Mouse (Mus musculus): ENCODE measurements around the gene Ccnb2. TPM values are rescaled to one million over a fixed set of nuclear protein-coding genes. Genes with fewer than 3 reads are reported as not detected.

Ccnb2 gene
- total and polyA plus RNA-seq, 2 experiments, result 0.17 to 0.37 TPM

DNA sequence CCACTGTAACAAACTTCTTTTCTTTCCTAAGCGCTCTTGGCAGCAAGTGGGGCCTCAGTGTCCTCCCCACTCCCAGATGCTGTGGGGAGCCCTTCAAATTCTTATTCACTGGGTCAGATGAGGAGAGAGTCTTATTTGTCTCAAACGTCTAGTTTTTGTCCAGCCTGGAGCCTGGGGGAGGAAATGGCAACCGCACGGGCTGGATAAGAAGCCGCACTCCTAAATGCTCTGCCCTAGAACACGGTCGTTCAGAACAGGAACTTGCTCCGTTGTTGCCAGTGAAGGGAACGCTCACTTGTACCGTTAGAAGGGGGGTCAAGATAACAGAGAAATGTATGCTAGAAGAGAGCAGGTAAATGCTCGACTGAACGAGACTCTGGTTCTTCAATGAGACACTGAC is 39.3 kb downstream of the Ccnb2 start:
- H3K36me3 ChIP-seq (ENCODE audit: control insufficient read depth, insufficient read depth, low read length), result peaks cover 48% of the 10 kb centered on the region
- no peaks in the 10 kb centered on the region for H3K79me2 ChIP-seq (ENCODE audit: control insufficient read depth, insufficient read depth, low read length)
- no peak for DNase-seq (ENCODE audit: extremely low read depth, low read depth, low spot score)
- no peaks in the 10 kb centered on the region for H3K27me3 ChIP-seq (ENCODE audit: control insufficient read depth, insufficient read depth, low read length)
- no peak overlapping the region for H3K27ac ChIP-seq (replicated peaks; ENCODE audit: insufficient read depth, low read depth, low read length)
- TF ChIP-seq CTCF (IDR thresholded peaks at IDR 0.05; ENCODE audit: low read depth, low read length) (no peak), POLR2A (IDR thresholded peaks at IDR 0.05; ENCODE audit: extremely low read depth, insufficient read depth, low read length) (no peak)
- 75% methylated on average over 12 of the region's 12 CpGs for WGBS
- no peak overlapping the region for H3K9ac ChIP-seq (ENCODE audit: low read depth, low read length)
- no peaks in the 10 kb centered on the region for H3K4me1 ChIP-seq (ENCODE audit: control insufficient read depth, insufficient read depth, low read length)
- no peak overlapping the region for H3K4me3 ChIP-seq (ENCODE audit: insufficient read depth, low read depth, low read length)

DNA sequence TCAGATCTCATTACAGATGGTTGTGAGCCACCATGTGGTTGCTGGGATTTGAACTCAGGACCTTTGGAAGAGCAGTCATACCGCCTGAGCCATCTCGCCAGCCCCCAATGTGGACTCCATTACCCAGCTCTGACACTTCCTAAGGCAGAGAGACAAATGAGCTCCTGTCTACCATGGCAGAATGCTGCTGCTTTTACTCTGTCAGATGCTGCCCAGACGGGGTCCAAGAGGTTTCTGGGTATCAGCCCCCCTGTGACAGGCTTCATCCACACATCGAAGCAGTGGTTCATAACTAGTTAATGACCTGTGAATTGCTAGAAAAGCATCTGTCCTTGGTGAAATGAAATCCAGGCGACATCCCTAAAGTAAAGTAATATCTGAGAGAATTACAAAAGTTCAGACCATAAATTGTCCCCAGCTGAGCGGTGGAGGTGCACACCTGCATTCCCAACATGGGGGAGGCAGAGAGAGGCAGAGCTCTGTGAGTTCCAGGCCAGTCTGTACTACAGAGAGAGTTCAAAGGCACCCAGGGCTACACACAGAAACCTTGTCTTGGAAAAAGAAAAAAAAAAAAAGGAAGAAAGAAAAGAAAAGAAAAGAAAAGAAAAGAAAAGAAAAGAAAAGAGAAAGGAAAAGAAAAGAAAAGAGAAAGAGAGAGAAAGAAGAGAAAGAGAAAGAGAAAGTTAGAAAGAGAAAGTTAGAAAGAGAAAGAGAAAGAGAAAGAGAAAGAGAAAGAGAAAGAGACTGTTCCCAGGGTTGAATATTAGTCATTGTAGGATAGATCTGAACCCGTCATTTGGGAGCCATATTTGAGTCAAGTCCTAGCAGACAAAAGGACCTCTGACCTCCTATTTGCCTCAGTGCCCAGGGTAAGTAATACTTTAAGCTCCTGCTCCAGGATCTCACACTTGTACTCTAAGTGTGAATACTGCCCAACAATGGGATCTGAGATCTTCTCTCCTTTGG is 41.6 kb downstream of the Ccnb2 start:
- no peak overlapping the region for H3K9ac ChIP-seq (ENCODE audit: low read depth, low read length)
- H3K4me3 ChIP-seq (ENCODE audit: insufficient read depth, low read depth, low read length), result no peak overlapping the region
- no peak overlapping the region for H3K27ac ChIP-seq (replicated peaks; ENCODE audit: insufficient read depth, low read depth, low read length)
- H3K4me1 ChIP-seq (ENCODE audit: control insufficient read depth, insufficient read depth, low read length), result no peaks in the 10 kb centered on the region
- TF ChIP-seq POLR2A (IDR thresholded peaks at IDR 0.05; ENCODE audit: extremely low read depth, insufficient read depth, low read length) (no peak), CTCF (IDR thresholded peaks at IDR 0.05; ENCODE audit: low read depth, low read length) (no peak)
- H3K27me3 ChIP-seq (ENCODE audit: control insufficient read depth, insufficient read depth, low read length), result no peaks in the 10 kb centered on the region
- peaks cover 46% of the 10 kb centered on the region for H3K36me3 ChIP-seq (ENCODE audit: control insufficient read depth, insufficient read depth, low read length)
- no peaks in the 10 kb centered on the region for H3K79me2 ChIP-seq (ENCODE audit: control insufficient read depth, insufficient read depth, low read length)
- WGBS, result 91% methylated on average over 7 of the region's 7 CpGs
- no peak for DNase-seq (ENCODE audit: extremely low read depth, low read depth, low spot score)

GRCm38 (mm10) chr9:70371638-70372037 is 49.7 kb downstream of the Ccnb2 start:
- Histone ChIP-seq H3K9ac (ENCODE audit: low read depth, low read length) (no peak overlapping the region), H3K4me3 (ENCODE audit: insufficient read depth, low read depth, low read length) (no peak overlapping the region), H3K4me1 (ENCODE audit: control insufficient read depth, insufficient read depth, low read length) (no peaks in the 10 kb centered on the region), H3K27me3 (ENCODE audit: control insufficient read depth, insufficient read depth, low read length) (no peaks in the 10 kb centered on the region), H3K36me3 (ENCODE audit: control insufficient read depth, insufficient read depth, low read length) (peaks cover 66% of the 10 kb centered on the region), H3K79me2 (ENCODE audit: control insufficient read depth, insufficient read depth, low read length) (no peaks in the 10 kb centered on the region), H3K27ac (replicated peaks; ENCODE audit: insufficient read depth, low read depth, low read length) (no peak overlapping the region)
- 90% methylated on average over 5 of the region's 5 CpGs for whole genome bisulfite sequencing
- DNase-seq (ENCODE audit: extremely low read depth, low read depth, low spot score), result no peak
- TF ChIP-seq POLR2A (IDR thresholded peaks at IDR 0.05; ENCODE audit: extremely low read depth, insufficient read depth, low read length), result no peak
- TF ChIP-seq CTCF (IDR thresholded peaks at IDR 0.05; ENCODE audit: low read depth, low read length), result no peak

- Histone ChIP-seq H3K4me1 (ENCODE audit: control insufficient read depth, insufficient read depth, low read length) (no peaks in the 10 kb centered on the region), H3K36me3 (ENCODE audit: control insufficient read depth, insufficient read depth, low read length) (peaks cover 75% of the 10 kb centered on the region), H3K27ac (replicated peaks; ENCODE audit: insufficient read depth, low read depth, low read length) (no peak overlapping the region), H3K4me3 (ENCODE audit: insufficient read depth, low read depth, low read length) (no peak overlapping the region), H3K9ac (ENCODE audit: low read depth, low read length) (no peak overlapping the region), H3K27me3 (ENCODE audit: control insufficient read depth, insufficient read depth, low read length) (no peaks in the 10 kb centered on the region), H3K79me2 (ENCODE audit: control insufficient read depth, insufficient read depth, low read length) (no peaks in the 10 kb centered on the region)
- WGBS, result 82% methylated on average over 6 of the region's 6 CpGs
- TF ChIP-seq CTCF (IDR thresholded peaks at IDR 0.05; ENCODE audit: low read depth, low read length), result no peak
- TF ChIP-seq POLR2A (IDR thresholded peaks at IDR 0.05; ENCODE audit: extremely low read depth, insufficient read depth, low read length), result no peak
- peak; percentile 23 for DNase-seq (ENCODE audit: extremely low read depth, low read depth, low spot score)
These were observed 54.4 kb downstream of the Ccnb2 start for GRCm38 (mm10) chr9:70366898-70367297.

DNA sequence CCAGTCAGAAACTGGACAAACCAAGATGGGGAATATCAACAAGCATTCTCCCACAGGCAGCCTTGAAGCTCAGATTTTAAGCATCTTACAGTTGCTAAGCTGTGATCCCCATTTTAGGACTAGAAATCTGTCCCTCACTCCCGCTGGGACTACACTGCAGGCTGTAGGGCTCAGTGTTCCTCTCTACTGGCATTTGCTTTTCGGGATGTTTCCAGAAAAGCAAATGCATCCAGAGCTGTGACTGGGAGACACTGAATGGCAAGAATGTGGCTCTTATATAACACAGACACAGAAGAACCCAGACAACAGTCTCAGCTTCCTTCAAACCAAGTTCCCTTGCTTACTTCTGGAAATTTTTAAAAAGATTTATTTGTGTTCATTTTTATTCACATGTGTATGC is 55.4 kb downstream of the Ccnb2 start:
- H3K79me2 ChIP-seq (ENCODE audit: control insufficient read depth, insufficient read depth, low read length), result no peaks in the 10 kb centered on the region
- no peak for DNase-seq (ENCODE audit: extremely low read depth, low read depth, low spot score)
- no peak overlapping the region for H3K4me3 ChIP-seq (ENCODE audit: insufficient read depth, low read depth, low read length)
- WGBS, result 90% methylated on average over 2 of the region's 2 CpGs
- peaks cover 68% of the 10 kb centered on the region for H3K36me3 ChIP-seq (ENCODE audit: control insufficient read depth, insufficient read depth, low read length)
- H3K4me1 ChIP-seq (ENCODE audit: control insufficient read depth, insufficient read depth, low read length), result no peaks in the 10 kb centered on the region
- no peak for TF ChIP-seq POLR2A (IDR thresholded peaks at IDR 0.05; ENCODE audit: extremely low read depth, insufficient read depth, low read length)
- no peak for TF ChIP-seq CTCF (IDR thresholded peaks at IDR 0.05; ENCODE audit: low read depth, low read length)
- H3K27ac ChIP-seq (replicated peaks; ENCODE audit: insufficient read depth, low read depth, low read length), result no peak overlapping the region
- H3K9ac ChIP-seq (ENCODE audit: low read depth, low read length), result no peak overlapping the region
- no peaks in the 10 kb centered on the region for H3K27me3 ChIP-seq (ENCODE audit: control insufficient read depth, insufficient read depth, low read length)

DNA sequence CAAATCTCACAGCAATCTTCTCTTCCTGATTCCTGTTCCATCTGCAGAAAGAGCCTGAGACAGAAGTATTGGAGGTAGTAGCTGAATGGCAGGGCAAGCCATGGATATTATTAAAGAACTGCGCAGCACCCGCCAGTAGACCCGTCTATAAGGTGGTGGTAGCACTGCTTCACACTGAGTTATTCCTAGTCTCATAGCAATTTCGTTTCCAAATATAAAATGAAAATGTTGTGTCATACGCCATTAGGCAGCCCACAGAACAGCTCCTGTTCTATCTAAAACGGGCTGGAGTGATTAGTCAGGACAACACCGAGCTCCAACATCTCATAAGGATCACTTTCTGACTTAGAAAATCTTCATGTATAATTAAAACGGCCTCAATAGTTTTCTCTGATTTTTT is 56.6 kb downstream of the Ccnb2 start:
- H3K36me3 ChIP-seq (ENCODE audit: control insufficient read depth, insufficient read depth, low read length), result peaks cover 62% of the 10 kb centered on the region
- no peak overlapping the region for H3K27ac ChIP-seq (replicated peaks; ENCODE audit: insufficient read depth, low read depth, low read length)
- TF ChIP-seq CTCF (IDR thresholded peaks at IDR 0.05; ENCODE audit: low read depth, low read length), result no peak
- TF ChIP-seq POLR2A (IDR thresholded peaks at IDR 0.05; ENCODE audit: extremely low read depth, insufficient read depth, low read length), result no peak
- H3K79me2 ChIP-seq (ENCODE audit: control insufficient read depth, insufficient read depth, low read length), result no peaks in the 10 kb centered on the region
- no peaks in the 10 kb centered on the region for H3K4me1 ChIP-seq (ENCODE audit: control insufficient read depth, insufficient read depth, low read length)
- no peak for DNase-seq (ENCODE audit: extremely low read depth, low read depth, low spot score)
- 96% methylated on average over 8 of the region's 8 CpGs for WGBS
- H3K9ac ChIP-seq (ENCODE audit: low read depth, low read length), result no peak overlapping the region
- no peak overlapping the region for H3K4me3 ChIP-seq (ENCODE audit: insufficient read depth, low read depth, low read length)
- no peaks in the 10 kb centered on the region for H3K27me3 ChIP-seq (ENCODE audit: control insufficient read depth, insufficient read depth, low read length)
